Mouse (Mus musculus) cerebellum, adult 8-10 months (tissue): ENCODE results near the gene Cttnbp2nl.

Source experiments
- DNase-seq: peaks from one replicate; pipeline ENCODE4 v3.0.0; 2022

Gene Cttnbp2nl

GRCm38 (mm10) chr3:105052937-105053697 is at the start of gene Cttnbp2nl:
Gene Cttnbp2nl, minus strand, starts transcription at chr3:105053146.
- peak; percentile 99 for DNase-seq

- DNase-seq, result no peak
Measured at GRCm38 (mm10) chr3:105100270-105100589, 47.3 kb upstream of the Cttnbp2nl start.

DNA sequence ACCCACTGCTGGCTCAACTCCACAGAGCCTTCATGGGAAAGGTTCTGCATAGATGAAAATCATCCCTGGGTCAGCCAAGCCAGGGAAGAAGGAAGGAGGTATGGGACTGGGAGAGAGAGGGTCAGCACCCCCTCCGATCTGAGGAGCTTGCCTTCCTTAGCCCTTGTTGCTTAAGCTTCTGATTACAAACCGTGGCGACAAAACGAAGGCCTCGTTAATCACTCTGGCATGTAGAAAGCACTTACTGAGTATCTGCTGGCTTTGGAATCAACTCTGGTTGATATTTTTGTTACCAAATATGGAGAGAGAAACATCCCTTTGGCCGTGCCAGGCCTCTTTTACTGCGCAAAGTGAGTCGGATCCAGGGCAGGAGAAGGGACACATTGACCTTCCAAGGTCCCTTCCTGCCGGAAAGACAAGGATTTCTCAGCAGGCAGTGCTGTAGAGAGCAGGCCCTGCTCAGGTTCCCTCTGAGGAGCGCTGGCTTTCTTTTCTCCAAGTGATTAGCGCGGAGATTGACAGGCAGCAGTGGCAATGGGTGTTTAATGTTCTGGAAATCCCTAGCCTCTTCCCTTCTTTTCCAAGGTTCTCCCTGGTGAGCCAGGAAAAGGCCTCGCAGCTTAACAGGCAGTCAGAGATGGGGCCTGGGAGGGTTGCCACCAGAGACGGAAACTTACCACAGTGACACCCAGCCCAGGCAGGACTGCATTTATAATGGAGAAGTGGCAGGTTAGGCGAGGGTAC is 46.8 kb upstream of the Cttnbp2nl start:
- no peak for DNase-seq

DNA sequence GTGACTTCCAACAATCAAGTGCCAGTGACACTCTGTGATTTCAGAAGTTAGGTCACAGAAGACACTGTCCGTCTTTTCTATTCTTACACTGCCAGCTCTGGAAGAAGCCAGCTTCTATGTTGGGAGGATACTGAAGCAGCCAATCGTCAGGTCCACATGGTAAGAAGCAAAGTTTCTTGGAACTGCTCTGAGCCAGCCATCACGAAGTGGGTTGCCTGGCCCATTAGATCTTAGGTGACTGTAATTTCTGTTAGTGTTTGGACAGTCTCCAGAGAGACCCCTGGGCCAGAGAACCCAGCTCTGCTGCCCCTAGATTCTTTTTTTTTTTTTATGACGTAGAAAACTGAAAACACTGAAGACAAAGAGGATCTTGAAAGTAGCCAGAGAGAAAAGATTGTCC is 44.6 kb upstream of the Cttnbp2nl start:
- DNase-seq, result no peak

DNA sequence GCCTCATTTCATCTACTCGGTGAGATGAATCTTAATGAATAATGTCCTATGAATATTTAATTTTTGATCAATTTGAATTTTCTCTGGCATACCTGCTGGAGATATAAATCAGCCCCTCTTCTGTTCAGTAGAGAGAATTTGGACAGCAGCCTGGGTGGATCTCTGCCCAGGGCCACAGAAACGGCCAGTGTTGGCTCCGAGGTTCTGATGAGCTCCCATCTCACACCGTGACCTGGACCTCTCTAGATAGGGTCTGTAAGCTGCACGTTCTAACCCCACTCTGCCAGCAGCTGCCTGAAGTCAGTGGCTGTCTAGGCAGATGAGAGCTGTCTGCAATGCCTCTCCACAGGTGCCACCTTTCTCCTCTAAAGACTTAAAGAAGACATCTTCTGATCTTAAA is 42.1 kb upstream of the Cttnbp2nl start:
- no peak for DNase-seq

- no peak for DNase-seq
Measured at GRCm38 (mm10) chr3:105094448-105094847, 41.5 kb upstream of the Cttnbp2nl start.

- no peak for DNase-seq
Measured at GRCm38 (mm10) chr3:105092721-105093505, 40.0 kb upstream of the Cttnbp2nl start.

GRCm38 (mm10) chr3:105090981-105091380 is 38.0 kb upstream of the Cttnbp2nl start:
- no peak for DNase-seq

DNA sequence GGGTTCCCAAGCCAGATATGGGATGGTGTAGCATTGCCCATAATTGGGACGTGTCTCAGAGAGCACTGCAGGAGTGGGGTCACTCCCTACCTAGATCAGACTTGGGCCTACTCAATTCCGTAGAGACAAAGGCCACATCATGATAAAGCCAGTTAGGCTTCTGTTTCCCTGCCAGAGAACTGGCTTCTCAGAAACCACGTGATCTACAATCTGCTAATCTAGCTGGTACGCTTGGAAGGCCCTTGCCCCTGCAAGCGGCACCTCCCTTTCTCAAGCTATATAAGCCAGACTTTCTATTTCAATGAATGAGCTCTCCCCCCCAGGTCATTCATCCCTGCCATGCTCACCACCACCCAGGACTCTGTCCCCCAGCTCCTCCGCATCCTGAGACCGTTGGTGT is 37.2 kb upstream of the Cttnbp2nl start:
- DNase-seq, result no peak

DNA sequence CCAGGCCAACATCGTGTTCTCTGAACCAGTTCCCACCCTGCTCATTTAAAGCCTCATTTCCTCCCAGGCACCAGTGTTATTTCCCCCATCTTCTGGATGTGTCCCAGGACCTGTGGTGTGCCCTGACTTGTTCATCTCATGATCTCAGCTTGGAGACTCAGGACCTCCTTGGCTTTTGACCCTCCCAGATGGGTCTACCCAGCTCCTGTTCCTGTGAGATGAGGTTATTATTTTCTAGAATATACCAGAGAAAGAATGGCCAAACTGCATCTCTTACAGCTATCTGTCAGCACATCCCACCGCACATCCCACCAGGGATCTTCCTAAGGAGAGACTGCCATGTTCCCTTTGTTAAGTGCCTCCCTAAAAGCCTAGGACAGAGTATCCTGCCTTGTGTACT is 35.7 kb upstream of the Cttnbp2nl start:
- DNase-seq, result no peak

DNA sequence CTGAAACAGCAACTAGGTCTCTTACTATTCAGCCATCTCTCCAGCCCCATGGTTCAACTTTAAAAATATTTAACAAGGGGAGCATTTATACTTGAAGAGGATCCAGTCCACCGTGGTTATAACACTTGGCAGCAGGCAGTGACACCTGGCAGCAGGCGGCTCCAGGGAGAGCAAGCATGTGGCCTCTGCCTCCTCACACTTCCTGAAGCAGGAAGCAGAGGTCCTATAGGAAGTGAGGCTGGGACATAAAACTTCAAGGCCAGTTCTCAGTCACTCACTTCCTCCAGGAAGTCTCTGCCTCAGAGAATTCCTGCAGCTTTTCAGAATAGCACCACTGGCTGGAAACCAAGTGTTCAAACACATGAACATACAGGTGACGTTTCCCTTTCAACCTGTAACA is 34.4 kb upstream of the Cttnbp2nl start:
- DNase-seq, result no peak

GRCm38 (mm10) chr3:105078231-105078826 is 25.4 kb upstream of the Cttnbp2nl start:
- peak; percentile 57 for DNase-seq

DNA sequence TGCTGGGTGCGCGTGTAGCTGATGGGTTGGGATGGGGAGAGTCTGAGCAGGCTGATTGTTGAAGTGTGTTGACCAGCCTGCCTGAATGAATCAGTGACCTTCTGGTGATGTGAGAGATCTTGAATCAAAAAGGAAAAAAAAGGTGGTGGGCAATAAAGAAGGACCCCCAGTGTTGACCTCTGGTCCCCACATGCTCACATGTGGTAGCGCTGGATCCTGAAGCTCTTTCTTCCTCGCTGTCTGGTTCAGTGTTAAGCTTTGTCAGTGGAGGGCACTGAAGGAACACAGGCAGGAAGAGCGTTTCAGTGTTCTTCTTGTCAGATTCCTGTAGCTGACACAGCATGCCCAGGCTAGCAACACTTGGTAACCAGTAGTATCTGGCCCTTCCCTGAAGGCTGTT is 22.9 kb upstream of the Cttnbp2nl start:
- no peak for DNase-seq

GRCm38 (mm10) chr3:105072536-105072935 is 19.6 kb upstream of the Cttnbp2nl start:
- DNase-seq, result no peak

DNA sequence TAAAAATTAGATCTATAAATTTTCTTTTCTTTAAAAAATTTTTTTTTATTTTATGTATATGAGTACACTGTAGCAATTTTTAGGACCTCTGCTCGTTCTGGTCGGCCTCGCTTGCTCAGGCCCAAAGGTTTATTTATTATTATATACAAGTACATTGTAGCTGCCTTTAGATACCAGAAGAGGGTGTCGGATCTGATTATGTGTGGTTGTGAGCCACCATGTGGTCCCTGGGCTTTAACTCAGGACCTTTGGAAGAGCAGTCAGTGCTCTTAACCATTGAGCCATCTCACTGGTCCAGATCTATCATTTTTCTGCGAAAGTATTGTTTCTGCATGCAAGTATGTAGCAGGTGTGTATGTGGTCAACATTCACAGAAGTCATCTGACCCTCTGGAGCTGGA is 18.3 kb upstream of the Cttnbp2nl start:
- no peak for DNase-seq

- DNase-seq, result no peak
Measured at GRCm38 (mm10) chr3:105070553-105070952, 17.6 kb upstream of the Cttnbp2nl start.

DNA sequence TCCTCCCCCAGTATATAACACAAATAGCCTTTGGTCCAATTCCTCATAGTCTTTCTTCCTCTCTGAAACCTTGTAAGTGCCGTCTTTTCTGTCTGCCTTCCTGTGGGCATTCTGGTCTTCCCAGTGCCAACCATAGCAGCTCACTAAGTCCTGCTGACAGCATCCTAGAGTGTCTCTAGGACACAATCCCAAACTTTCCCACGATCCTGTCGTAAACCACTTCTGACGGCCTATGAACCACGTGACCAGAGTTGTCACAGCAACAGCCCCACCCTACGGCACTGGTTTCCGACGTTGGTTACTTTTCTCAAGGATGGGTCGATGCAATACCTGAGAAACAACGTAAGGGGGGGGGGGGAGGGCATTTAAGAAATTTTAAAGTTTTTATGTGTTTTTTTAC is 13.6 kb upstream of the Cttnbp2nl start, which contains the start of gene 4930564D02Rik:
4930564D02Rik (plus strand) TSS at position 301 of the 400 bp plus-strand sequence.
- no peak for DNase-seq

GRCm38 (mm10) chr3:105062676-105063075 is 9.7 kb upstream of the Cttnbp2nl start:
- DNase-seq, result no peak

GRCm38 (mm10) chr3:105061991-105062390 is 9.0 kb upstream of the Cttnbp2nl start:
- no peak for DNase-seq

DNA sequence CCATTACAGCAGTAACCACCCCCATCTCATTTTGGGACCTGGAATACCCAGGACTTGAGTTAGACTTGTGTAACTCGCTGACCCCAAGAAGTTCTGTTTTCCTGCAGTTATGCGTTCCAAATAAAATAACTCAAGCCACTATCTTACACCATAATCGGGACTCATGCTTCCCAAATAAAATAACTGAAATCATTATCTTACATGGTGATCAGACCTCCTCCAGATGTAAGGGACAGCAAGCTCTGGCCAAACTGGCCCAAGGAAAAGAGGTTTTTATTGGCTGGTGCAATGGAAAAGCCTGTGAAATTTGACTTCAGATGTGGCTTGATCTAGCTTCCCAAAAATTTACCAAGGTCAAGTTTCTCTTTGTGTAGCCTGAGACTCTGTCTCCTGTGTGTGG is 8.6 kb upstream of the Cttnbp2nl start:
- DNase-seq, result no peak

DNA sequence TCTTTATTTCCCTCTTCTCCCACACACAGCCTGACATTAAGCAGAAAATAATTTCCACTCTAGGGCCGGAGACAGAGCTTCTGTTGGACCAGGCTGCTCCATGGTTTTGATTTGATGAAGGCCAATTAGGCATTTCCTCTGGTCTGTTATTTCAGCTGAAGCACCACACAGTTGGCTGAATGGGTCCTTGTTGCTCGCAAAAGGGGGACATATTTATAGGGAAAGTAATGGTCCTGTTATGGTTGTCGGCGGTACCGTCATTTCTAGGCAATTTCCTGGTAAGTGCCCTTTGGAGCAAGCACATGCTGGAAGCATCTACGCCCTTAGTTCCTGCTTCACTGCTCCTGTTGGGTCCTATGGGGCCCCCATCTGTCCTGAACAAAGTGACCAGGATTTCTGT is 8.0 kb upstream of the Cttnbp2nl start:
- no peak for DNase-seq

DNA sequence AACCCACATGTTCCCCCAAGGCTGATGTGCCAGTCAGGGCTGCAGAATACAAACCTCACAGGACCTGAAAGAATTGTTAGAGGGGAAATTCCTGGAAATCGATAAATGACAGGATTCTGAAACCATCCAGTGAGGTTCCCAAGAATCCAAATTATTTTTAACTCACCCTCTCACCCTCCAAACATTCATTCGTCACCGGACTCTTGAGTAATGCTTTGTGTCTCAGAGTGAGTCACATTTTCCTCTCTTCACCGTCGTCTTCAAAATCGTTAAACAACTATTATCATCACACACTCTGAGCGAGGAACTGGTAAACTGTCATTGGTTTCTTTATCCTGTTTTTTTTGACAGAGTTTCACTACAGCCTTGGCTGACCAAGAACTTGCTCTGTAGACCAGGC is 7.0 kb upstream of the Cttnbp2nl start:
- no peak for DNase-seq
